Mouse (Mus musculus) testis, adult 2 months (tissue): Measurements from ENCODE around the gene 4930435E12Rik. TPM values are rescaled to one million over a fixed set of nuclear protein-coding genes. Genes with fewer than 3 reads are reported as not detected.

Source experiments
- H3K27ac ChIP-seq: fragments of 200-500 bp; 2 replicates; pipeline ENCODE4 v1.5.1; 2012; ENCODE audit warnings: low read depth, low read length; ENCODE audit not compliant: control insufficient read depth, insufficient read depth
- H3K27me3 ChIP-seq: fragments of 200-500 bp; 2 replicates; pipeline ENCODE4 v1.6.1; 2012; ENCODE audit warnings: mild to moderate bottlenecking, low read length, moderate library complexity; ENCODE audit not compliant: control insufficient read depth, insufficient read depth
- H3K36me3 ChIP-seq: fragments of 200-500 bp; 2 replicates; pipeline ENCODE4 v1.6.1; 2012; ENCODE audit warnings: mild to moderate bottlenecking, low read length; ENCODE audit not compliant: control insufficient read depth, insufficient read depth
- H3K4me1 ChIP-seq: fragments of 200-500 bp; 2 replicates; pipeline ENCODE4 v1.6.1; 2012; ENCODE audit warnings: low read length; ENCODE audit not compliant: control insufficient read depth, insufficient read depth
- H3K4me3 ChIP-seq: fragments of 200-500 bp; 2 replicates; pipeline ENCODE4 v1.5.1; 2012; ENCODE audit warnings: low read depth, mild to moderate bottlenecking, low read length, moderate library complexity, mixed read lengths; ENCODE audit not compliant: control insufficient read depth
- CTCF ChIP-seq: fragments of 200-500 bp; IDR thresholded peaks from 2 replicates; pipeline ENCODE4 v1.5.1; 2012; ENCODE audit warnings: low read depth, mild to moderate bottlenecking, inconsistent platforms, low read length, moderate library complexity; ENCODE audit not compliant: control insufficient read depth, insufficient read depth, insufficient replicate concordance
- POLR2A ChIP-seq: fragments of 200-500 bp; IDR thresholded peaks from 2 replicates; pipeline ENCODE4 v1.6.1; 2012; ENCODE audit warnings: low read depth, mild to moderate bottlenecking, inconsistent platforms, low read length, moderate library complexity; ENCODE audit not compliant: control insufficient read depth
- polyA plus RNA-seq: library from polyadenylated mRNA; depleted of rRNA; stranded (reverse); fragments of >200 nt; gene quantifications from 2 replicates; pipeline ENCODE4 v1.2.3, GENCODE M21; 2012

Gene 4930435E12Rik
- polyA plus RNA-seq, 1 experiment: 79.1 TPM

DNA sequence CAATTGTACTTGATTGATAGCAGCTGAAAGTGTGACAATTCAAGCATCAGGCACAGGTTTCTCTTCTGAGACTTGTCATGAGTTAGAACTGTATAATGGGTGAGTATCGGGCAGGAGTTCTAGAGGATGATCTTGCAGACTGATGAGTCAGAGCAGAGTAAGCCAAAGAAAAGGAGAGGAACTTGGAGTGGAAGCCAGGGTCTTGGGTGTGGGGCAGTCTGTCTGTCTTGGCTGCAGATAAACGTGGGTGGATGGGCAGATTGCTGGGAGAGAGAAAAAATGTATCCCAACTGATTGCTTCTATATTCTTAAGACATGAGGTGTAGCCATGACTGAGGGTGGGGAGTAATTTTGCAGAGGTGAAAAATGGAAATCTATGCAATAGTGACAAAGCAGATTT, 46.6 kb downstream of the 4930435E12Rik start:
- H3K4me1 ChIP-seq: no peaks in the 10 kb centered on the region
- H3K4me3 ChIP-seq: no peak overlapping the region
- H3K27ac ChIP-seq: no peak overlapping the region
- TF ChIP-seq POLR2A (no peak), CTCF (no peak)
- no peaks in the 10 kb centered on the region for H3K27me3 ChIP-seq
- H3K36me3 ChIP-seq: no peaks in the 10 kb centered on the region

GRCm38 (mm10) chr16:38780960-38781572, 47.5 kb downstream of the 4930435E12Rik start:
- Histone ChIP-seq H3K4me3 (no peak overlapping the region), H3K27me3 (no peaks in the 10 kb centered on the region), H3K27ac (no peak overlapping the region), H3K36me3 (no peaks in the 10 kb centered on the region), H3K4me1 (no peaks in the 10 kb centered on the region)
- TF ChIP-seq CTCF (no peak), POLR2A (no peak)

DNA sequence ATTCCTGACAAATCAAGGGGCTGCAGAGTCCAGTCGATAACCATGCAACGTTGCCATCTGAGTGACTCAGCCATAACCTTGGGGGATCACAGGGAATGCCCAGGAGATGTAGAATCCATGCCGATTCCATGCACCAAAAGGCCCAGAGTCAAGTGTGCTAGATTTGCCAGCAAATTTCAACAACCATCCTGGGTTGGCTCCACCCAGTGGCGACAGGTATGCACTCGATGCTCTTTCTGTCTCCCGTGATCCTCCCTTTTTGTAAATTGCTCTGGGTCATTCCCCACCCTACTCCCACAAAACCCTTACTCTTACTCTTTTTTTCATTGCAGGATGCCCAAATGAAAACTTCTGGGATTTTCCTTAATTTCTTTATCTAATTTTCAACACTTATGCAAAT, 52.2 kb downstream of the 4930435E12Rik start:
- H3K36me3 ChIP-seq: no peaks in the 10 kb centered on the region
- no peaks in the 10 kb centered on the region for H3K4me1 ChIP-seq
- H3K27ac ChIP-seq: no peak overlapping the region
- no peak for TF ChIP-seq POLR2A
- TF ChIP-seq CTCF: no peak
- no peaks in the 10 kb centered on the region for H3K27me3 ChIP-seq
- no peak overlapping the region for H3K4me3 ChIP-seq

DNA sequence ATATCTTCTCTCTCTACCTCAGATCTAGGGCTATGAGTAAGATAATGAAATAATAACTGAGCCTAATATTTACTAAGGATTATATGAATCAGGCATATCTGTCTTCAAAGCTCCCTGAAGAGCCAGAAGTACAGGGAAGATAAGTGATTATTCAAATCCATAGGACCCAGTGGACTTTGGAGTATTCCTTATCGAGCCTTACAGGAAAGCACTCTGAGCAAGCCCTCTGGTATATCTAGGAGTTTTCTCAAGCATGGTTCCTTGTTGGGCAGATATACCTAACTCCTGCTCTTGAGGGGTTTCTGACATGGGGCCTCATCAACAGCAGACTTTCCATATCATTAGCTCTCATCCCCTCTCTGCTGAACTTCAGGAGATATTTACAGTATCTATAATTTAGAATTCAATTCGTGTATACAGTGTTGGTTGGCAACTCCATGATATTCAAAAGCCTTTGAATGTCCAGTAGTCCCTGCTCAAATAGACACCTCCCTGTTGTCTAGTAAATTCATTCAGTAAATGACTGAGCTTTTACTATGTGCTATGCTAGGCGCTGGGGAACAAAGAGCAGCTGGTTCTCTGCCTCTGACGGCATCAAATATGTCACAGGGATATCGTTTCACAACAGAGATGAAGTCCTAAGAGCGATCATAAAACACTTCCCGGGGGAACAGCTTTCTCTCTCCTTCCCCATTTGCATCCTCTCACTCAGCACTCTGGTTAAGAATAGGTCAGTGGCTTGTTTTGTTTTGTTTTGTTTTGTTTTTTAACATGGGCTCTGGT, 53.4 kb downstream of the 4930435E12Rik start:
- H3K4me1 ChIP-seq: no peaks in the 10 kb centered on the region
- no peak overlapping the region for H3K4me3 ChIP-seq
- TF ChIP-seq POLR2A (no peak), CTCF (no peak)
- H3K27ac ChIP-seq: no peak overlapping the region
- no peaks in the 10 kb centered on the region for H3K36me3 ChIP-seq
- H3K27me3 ChIP-seq: no peaks in the 10 kb centered on the region

- Histone ChIP-seq H3K4me1 (no peaks in the 10 kb centered on the region), H3K36me3 (no peaks in the 10 kb centered on the region), H3K27ac (no peak overlapping the region), H3K4me3 (no peak overlapping the region), H3K27me3 (no peaks in the 10 kb centered on the region)
- no peak for TF ChIP-seq CTCF
- no peak for TF ChIP-seq POLR2A
Observed at GRCm38 (mm10) chr16:38772906-38773496, 55.5 kb downstream of the 4930435E12Rik start.

GRCm38 (mm10) chr16:38771145-38771544, 57.4 kb downstream of the 4930435E12Rik start:
- Histone ChIP-seq H3K36me3 (no peaks in the 10 kb centered on the region), H3K27me3 (no peaks in the 10 kb centered on the region), H3K27ac (no peak overlapping the region), H3K4me1 (no peaks in the 10 kb centered on the region), H3K4me3 (no peak overlapping the region)
- no peak for TF ChIP-seq POLR2A
- no peak for TF ChIP-seq CTCF

GRCm38 (mm10) chr16:38769529-38769928, 59.0 kb downstream of the 4930435E12Rik start:
- Histone ChIP-seq H3K4me3 (no peak overlapping the region), H3K27me3 (no peaks in the 10 kb centered on the region), H3K4me1 (no peaks in the 10 kb centered on the region), H3K36me3 (no peaks in the 10 kb centered on the region), H3K27ac (no peak overlapping the region)
- TF ChIP-seq POLR2A (no peak), CTCF (no peak)
